Mouse (Mus musculus) olfactory bulb, adult 2 months (tissue): ENCODE results near the gene Pitpnb. TPM values are rescaled to one million over a fixed set of nuclear protein-coding genes. Genes with fewer than 3 reads are reported as not detected.
A peak's percentile ranks its signal among the peaks of the same experiment; 100 is the strongest.

Source experiments
- H3K27ac ChIP-seq: fragments of 200-500 bp; 2 replicates; pipeline ENCODE4 v1.5.1; 2012; ENCODE audit warnings: low read depth, low read length; ENCODE audit not compliant: insufficient read depth
- H3K4me1 ChIP-seq: fragments of 200-500 bp; 2 replicates; pipeline ENCODE4 v1.6.1; 2012; ENCODE audit warnings: low read length; ENCODE audit not compliant: control insufficient read depth, insufficient read depth
- H3K4me3 ChIP-seq: fragments of 200-500 bp; 2 replicates; pipeline ENCODE4 v1.5.1; 2012; ENCODE audit warnings: mild to moderate bottlenecking, low read depth, low read length, moderate library complexity; ENCODE audit not compliant: insufficient read depth
- CTCF ChIP-seq: fragments of 200-500 bp; IDR thresholded peaks from 2 replicates; pipeline ENCODE4 v1.5.1; 2012; ENCODE audit warnings: low read depth, mild to moderate bottlenecking, low read length, moderate library complexity; ENCODE audit not compliant: insufficient read depth
- POLR2A ChIP-seq: fragments of 200-500 bp; IDR thresholded peaks from 2 replicates; pipeline ENCODE4 v1.6.1; 2012; ENCODE audit warnings: mild to moderate bottlenecking, low read depth, low read length, moderate library complexity; ENCODE audit not compliant: insufficient read depth
- WGBS: fragments of 180-500 bp; shearing (Covaris S2); methylation state at CpG from one replicate; pipeline ENCODE4 v1.1.7; 2018; 5-methylcytosine and 5-hydroxymethylcytosine counted together
- polyA plus RNA-seq: library from polyadenylated mRNA; stranded (reverse); fragments of >200 nt; gene quantifications from 2 replicates; pipeline ENCODE4 v1.2.4, GENCODE M21; 2012; ENCODE audit warnings: low replicate concordance; ENCODE audit not compliant: missing spikeins, insufficient read depth, insufficient read length

Gene Pitpnb
- polyA plus RNA-seq, 1 experiment = not detected

DNA sequence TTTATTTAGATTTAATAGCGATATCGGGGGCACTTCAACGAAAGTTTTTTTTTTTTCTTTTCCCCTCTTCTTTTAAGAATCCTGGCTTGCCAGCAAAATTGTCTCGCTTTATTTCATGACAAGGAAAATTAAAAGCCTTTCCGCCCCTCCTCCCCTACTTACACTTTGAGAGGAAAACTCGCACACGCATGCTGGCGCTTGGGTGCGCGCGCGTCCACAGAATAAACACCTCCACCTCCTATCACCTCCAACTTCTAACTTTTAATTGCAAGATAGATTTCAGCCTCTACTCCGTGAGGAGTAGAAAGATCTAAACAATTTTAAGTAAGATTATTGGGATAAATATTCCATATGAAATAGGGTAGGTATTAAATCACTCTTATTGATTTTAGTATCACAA, 85.5 kb downstream of the Pitpnb start:
- 8% methylated on average over 13 of the region's 13 CpGs for WGBS
- Histone ChIP-seq H3K27ac (no peak overlapping the region), H3K4me1 (peaks cover 39% of the 10 kb centered on the region), H3K4me3 (no peak overlapping the region)
- no peak for TF ChIP-seq POLR2A
- no peak for TF ChIP-seq CTCF

GRCm38 (mm10) chr5:111416591-111417374, 86.2 kb downstream of the Pitpnb start, which contains the start of gene Mn1:
TSS of gene Mn1 (plus strand) at chr5:111417362.
- TF ChIP-seq CTCF (no peak), POLR2A (peak; percentile 32; the same call in 1 of the 2 replicates)
- H3K4me3 ChIP-seq = peak within 1 kb of the TSS; percentile 71
- peaks cover 39% of the 10 kb centered on the region for H3K4me1 ChIP-seq
- under 1% methylated on average over 79 of the region's 88 CpGs for WGBS
- H3K27ac ChIP-seq = no peak within 1 kb of the TSS

- no peak overlapping the region for H3K27ac ChIP-seq
- no peak for TF ChIP-seq CTCF
- no peak for TF ChIP-seq POLR2A
- WGBS = under 1% methylated on average over 105 of the region's 105 CpGs
- H3K4me1 ChIP-seq = peaks cover 39% of the 10 kb centered on the region
- H3K4me3 ChIP-seq = peak overlapping the region; percentile 71
These were observed 87.0 kb downstream of the Pitpnb start for GRCm38 (mm10) chr5:111417378-111418131.

DNA sequence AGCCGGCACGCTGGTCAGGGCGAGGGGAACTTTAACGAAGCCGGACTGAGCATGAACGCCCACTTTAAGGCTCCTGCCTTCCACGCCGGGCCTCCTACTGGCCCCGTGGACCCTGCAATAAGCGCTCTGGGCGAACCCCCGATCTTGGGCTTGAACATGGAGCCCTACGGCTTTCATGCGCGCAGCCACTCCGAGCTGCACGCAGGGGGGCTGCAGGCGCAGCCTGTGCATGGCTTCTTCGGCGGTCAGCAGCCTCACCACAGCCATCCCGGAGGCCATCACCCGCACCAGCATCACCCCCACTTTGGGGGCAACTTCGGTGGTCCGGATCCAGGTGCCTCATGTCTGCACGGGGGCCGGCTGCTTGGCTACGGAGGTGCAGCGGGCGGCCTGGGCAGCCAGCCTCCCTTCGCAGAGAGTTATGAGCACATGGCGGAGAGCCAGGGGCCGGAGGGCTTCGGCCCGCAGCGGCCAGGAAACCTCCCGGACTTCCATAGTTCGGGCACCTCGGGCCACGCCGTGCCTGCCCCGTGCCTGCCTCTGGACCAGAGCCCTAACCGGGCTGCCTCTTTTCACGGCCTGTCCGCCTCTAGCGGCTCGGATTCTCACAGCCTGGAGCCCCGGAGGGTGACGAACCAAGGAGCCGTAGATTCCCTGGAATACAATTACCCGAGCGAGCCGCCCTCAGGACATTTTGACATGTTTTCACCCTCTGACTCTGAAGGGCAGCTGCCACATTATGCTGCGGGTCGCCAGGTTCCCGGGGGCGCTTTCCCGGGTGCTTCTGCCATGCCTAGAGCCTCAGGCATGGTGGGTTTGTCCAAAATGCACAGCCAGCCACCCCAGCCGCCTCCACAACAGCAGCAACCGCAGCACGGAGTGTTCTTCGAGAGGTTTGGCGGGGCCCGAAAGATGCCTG, 87.9 kb downstream of the Pitpnb start:
- Histone ChIP-seq H3K4me1 (peaks cover 39% of the 10 kb centered on the region), H3K27ac (no peak overlapping the region), H3K4me3 (peak overlapping the region; percentile 71)
- TF ChIP-seq POLR2A (no peak), CTCF (no peak)
- 4% methylated on average over 63 of the region's 63 CpGs for WGBS

DNA sequence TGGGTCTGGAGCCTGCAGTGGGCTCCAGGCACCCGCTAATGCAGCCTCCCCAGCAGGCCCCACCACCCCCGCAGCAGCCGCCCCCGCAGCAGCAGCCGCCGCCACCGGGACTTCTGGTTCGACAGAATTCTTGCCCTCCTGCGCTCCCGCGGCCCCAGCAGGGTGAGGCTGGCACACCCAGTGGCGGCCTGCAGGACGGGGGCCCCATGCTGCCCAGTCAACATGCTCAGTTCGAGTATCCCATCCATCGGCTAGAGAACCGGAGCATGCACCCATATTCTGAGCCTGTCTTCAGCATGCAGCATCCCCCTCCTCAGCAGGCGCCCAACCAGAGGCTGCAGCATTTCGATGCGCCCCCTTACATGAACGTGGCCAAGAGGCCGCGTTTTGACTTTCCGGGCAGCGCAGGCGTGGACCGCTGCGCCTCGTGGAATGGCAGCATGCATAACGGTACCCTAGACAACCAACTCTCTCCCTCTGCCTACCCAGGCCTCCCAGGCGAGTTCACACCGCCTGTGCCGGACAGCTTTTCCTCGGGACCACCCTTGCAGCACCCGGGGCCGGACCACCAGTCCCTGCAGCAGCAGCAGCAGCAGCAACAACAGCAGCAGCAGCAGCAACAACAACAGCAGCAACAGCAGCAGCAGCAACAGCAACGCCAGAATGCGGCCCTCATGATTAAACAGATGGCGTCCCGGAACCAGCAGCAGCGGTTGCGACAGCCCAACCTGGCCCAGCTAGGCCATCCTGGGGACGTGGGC, 88.7 kb downstream of the Pitpnb start:
- Histone ChIP-seq H3K4me1 (peaks cover 39% of the 10 kb centered on the region), H3K27ac (no peak overlapping the region), H3K4me3 (peak overlapping the region; percentile 71)
- WGBS = 11% methylated on average over 42 of the region's 42 CpGs
- no peak for TF ChIP-seq CTCF

DNA sequence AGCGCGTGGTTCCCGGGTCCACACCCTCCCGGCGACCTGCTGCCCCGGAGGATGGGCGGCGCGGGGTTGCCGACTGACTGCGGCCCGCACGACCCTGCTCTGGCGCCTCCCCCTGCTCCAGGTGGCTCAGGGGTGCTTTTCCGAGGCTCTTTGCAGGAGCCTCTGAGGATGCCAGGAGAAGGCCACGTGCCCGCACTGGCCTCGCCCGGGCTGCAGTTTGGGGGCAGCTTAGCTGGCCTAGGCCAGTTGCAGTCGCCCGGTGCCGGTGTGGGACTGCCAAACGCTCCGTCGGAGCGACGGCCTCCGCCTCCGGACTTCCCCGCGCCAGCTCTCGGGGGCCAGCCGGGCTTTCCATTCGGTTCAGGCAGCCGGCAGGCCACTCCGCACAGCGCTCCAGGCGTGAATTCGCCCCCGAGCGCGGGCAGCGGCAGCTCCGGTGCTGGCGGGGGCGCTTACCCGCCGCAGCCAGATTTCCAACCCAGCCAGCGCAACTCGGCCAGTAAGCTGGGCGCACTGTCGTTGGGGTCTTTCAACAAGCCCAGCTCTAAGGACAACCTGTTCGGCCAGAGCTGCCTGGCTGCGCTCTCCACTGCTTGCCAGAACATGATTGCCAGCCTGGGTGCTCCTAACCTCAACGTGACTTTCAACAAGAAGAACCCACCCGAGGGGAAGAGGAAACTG, 89.6 kb downstream of the Pitpnb start:
- TF ChIP-seq CTCF (no peak), POLR2A (no peak)
- WGBS = 11% methylated on average over 56 of the region's 56 CpGs
- H3K4me3 ChIP-seq = peak overlapping the region; percentile 71

GRCm38 (mm10) chr5:111420896-111421295, 90.3 kb downstream of the Pitpnb start:
- 51% methylated on average over 22 of the region's 22 CpGs for WGBS
- Histone ChIP-seq H3K4me1 (peaks cover 39% of the 10 kb centered on the region), H3K27ac (no peak overlapping the region), H3K4me3 (peak overlapping the region; percentile 71)
- no peak for TF ChIP-seq POLR2A
- TF ChIP-seq CTCF = no peak

More for the DNA sequence above, 89.6 kb downstream of the Pitpnb start:
- Histone ChIP-seq H3K4me1 (peaks cover 39% of the 10 kb centered on the region), H3K27ac (no peak overlapping the region)

GRCm38 (mm10) chr5:111421424-111421823, 90.9 kb downstream of the Pitpnb start:
- WGBS = 69% methylated on average over 15 of the region's 15 CpGs
- no peak overlapping the region for H3K27ac ChIP-seq
- TF ChIP-seq CTCF (no peak), POLR2A (no peak)
- H3K4me3 ChIP-seq = peak overlapping the region; percentile 71; the same call in 1 of the 2 replicates
- peaks cover 38% of the 10 kb centered on the region for H3K4me1 ChIP-seq
